8 mouse cellular contexts compared by ENCODE assay signal in the genomic region with DNA sequence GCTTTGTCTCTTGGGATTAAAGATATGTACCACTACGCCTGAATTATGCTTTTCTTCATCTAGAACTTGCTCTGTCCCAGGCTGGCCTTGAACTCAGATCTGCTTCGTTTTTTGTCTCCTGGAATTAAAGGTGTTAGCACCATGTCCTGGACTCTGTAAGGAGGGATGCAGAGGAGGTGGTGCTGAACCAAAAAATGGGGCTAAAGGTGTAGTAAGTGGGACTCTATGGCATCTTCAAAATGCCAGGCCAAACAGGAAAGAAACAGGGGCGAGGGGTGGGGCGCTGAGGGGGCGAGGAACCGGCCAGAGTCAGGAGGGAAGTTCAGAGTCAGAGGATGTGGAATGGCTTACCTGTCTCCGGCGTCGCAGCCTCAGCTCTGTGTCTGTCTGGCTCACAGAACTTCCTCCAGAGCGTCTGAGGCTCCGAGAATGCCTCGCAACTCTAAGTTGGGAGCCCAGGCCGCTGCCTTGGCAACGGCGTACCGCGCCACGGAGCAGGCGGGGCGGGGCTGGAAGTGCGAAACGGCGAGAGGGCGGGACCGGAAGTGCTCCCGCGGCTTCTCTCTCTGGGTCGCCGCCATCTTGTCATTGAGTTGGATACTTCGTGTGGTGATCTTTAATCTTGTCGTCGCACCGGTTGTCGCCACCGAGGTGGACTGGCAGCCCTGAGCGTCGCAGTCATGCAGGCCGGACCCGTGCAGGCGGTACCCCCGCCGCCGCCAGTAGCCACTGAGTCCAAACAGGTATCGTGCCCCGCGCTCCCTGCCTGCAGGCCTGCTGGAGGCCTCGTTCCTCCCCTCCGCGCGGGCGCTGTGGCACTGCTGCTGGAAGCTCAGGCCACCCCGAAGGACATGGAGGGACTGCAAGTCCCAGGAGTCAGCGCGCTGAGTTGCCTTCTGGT. TPM values are rescaled to one million over a fixed set of nuclear protein-coding genes. Genes with fewer than 3 reads are reported as not detected.
DNase-seq lines count a peak whose midpoint lies in the region; ATAC-seq and TF ChIP-seq lines count a peak whose summit lies in the region.

TSS of gene Ccdc157 (minus strand) at position 486 of the 901 bp plus-strand sequence.
TSS of gene Sf3a1 (plus strand) at position 543 of the 901 bp plus-strand sequence.

- peak within 1 kb of the TSS; percentile 68 for H3K4me2 ChIP-seq in lung, embryonic 16.5 days (ENCODE audit: low read depth, low read length)

- TF ChIP-seq POLR2A in MEL (IDR thresholded peaks at IDR 0.05; ENCODE audit: control insufficient read depth in 1 of 2, insufficient read depth in 1 of 2, low read depth in 1 of 2, low read length in 2 of 2, poor library complexity in 1 of 2) = peak; percentile 86 to 92
- TF ChIP-seq POLR2A in cerebellum, adult 2 months (IDR thresholded peaks at IDR 0.05; ENCODE audit: borderline replicate concordance, insufficient read depth, low read length) = peak; percentile 84; the same call in 1 of the 2 replicates

- H3K36me3 ChIP-seq in MEL (ENCODE audit: control insufficient read depth in 1 of 2, insufficient read depth in 2 of 2, low read length in 2 of 2) = peaks cover 31 to 40% of the 10 kb centered on the region in 2 experiments
- peaks cover 11% of the 10 kb centered on the region for H3K36me3 ChIP-seq in lung, embryonic 16.5 days (ENCODE audit: control insufficient read depth, insufficient read depth, low read length)

- TF ChIP-seq RAD21 in MEL (IDR thresholded peaks at IDR 0.05; ENCODE audit: low read depth, low read length) = no peak

- H3K4me3 ChIP-seq in MEL (ENCODE audit: control insufficient read depth in 1 of 2, insufficient read depth in 1 of 2, low read depth in 2 of 2, low read length in 2 of 2) = peak within 1 kb of the TSS; percentile 84 to 96
- peak within 1 kb of the TSS; percentile 71 for H3K4me3 ChIP-seq in cerebellum, adult 2 months (replicated peaks; ENCODE audit: insufficient read depth, low read depth, low read length)
- peak within 1 kb of the TSS; percentile 84 for H3K4me3 ChIP-seq in lung, embryonic 16.5 days (ENCODE audit: low read length)

- H3K27me3 ChIP-seq in MEL (ENCODE audit: control insufficient read depth in 1 of 2, insufficient read depth in 2 of 2, low read length in 2 of 2) = no peaks in the 10 kb centered on the region
- no peaks in the 10 kb centered on the region for H3K27me3 ChIP-seq in cerebellum, adult 2 months (ENCODE audit: control insufficient read depth, insufficient read depth, low read length)
- H3K27me3 ChIP-seq in lung, embryonic 16.5 days (ENCODE audit: control insufficient read depth, insufficient read depth, low read depth, low read length) = no peaks in the 10 kb centered on the region

- 1% methylated on average over 54 of the region's 54 CpGs for WGBS in cerebellum, adult 2 months
- 2% methylated on average over 54 of the region's 54 CpGs for WGBS in lung, embryonic 16.5 days

- H3K9ac ChIP-seq in MEL (ENCODE audit: control insufficient read depth, low read depth, low read length, poor library complexity, severe bottlenecking) = peak within 1 kb of the TSS; percentile 93
- peak within 1 kb of the TSS; percentile 86 for H3K9ac ChIP-seq in lung, embryonic 16.5 days (ENCODE audit: low read length)

- peak; percentile 98 for DNase-seq in MEL (ENCODE audit: low read depth, low spot score)
- peak; percentile 92 to 94 for DNase-seq in cerebellum, adult 2 months
- DNase-seq in forelimb bud, embryonic 11.5 days (ENCODE audit: low read depth, low spot score) = peak; percentile 88
- peak; percentile 85 for DNase-seq in layer of hippocampus, adult 9-10 months (ENCODE audit: low spot score)
- DNase-seq in ovary, postnatal 10 days (ENCODE audit: low spot score) = peak; percentile 82
- DNase-seq in thymus, postnatal 10 days (ENCODE audit: low spot score in 2 of 2) = peak; percentile 89 to 92

- H3K9me3 ChIP-seq in MEL (replicated peaks; ENCODE audit: insufficient read depth, low read length) = no peaks in the 10 kb centered on the region
- no peaks in the 10 kb centered on the region for H3K9me3 ChIP-seq in lung, embryonic 16.5 days (ENCODE audit: control insufficient read depth, low read length)

- H3K4me1 ChIP-seq in MEL (ENCODE audit: control insufficient read depth in 1 of 2, insufficient read depth in 2 of 2, low read length in 2 of 2) = peaks cover 18 to 29% of the 10 kb centered on the region in 2 experiments
- H3K4me1 ChIP-seq in cerebellum, adult 2 months (ENCODE audit: control insufficient read depth, insufficient read depth, low read length) = peaks cover 7% of the 10 kb centered on the region; the same call in 1 of the 2 replicates
- H3K4me1 ChIP-seq in lung, embryonic 16.5 days (replicated peaks; ENCODE audit: control insufficient read depth, insufficient read depth, low read length) = peaks cover 17% of the 10 kb centered on the region

- peak in 1 of 2 experiments; percentile 4; a peak in 1 of 4 replicates for TF ChIP-seq EP300 in MEL (IDR thresholded peaks at IDR 0.05; ENCODE audit: low read depth in 1 of 2, low read length in 2 of 2)

- peak; percentile 93 to 98 for ATAC-seq in hematopoietic stem cell, adult 5-6 weeks (replicated peaks in 1 of 2; ENCODE audit: insufficient read depth in 1 of 2, low FRiP score in 2 of 2, low TSS enrichment in 1 of 2, low read depth in 1 of 2, poor library complexity in 2 of 2, severe bottlenecking in 2 of 2)
- ATAC-seq in lung, embryonic 16.5 days (ENCODE audit: low read depth) = peak; percentile 98

- TF ChIP-seq CTCF in MEL (IDR thresholded peaks at IDR 0.05 in 2 of 3, conservative IDR thresholded peaks at IDR 0.05 in 1 of 3; ENCODE audit: control insufficient read depth in 1 of 3, insufficient read depth in 1 of 3, low read depth in 2 of 3, low read length in 3 of 3, poor library complexity in 1 of 3, severe bottlenecking in 1 of 3) = no peak
- TF ChIP-seq CTCF in cerebellum, adult 2 months (IDR thresholded peaks at IDR 0.05; ENCODE audit: borderline replicate concordance, insufficient read depth, low read depth, low read length) = no peak

- peak within 1 kb of the TSS; percentile 76 for H3K27ac ChIP-seq in MEL (ENCODE audit: control insufficient read depth, low read depth, low read length)
- H3K27ac ChIP-seq in cerebellum, adult 2 months (ENCODE audit: insufficient read depth, low read length) = peak within 1 kb of the TSS; percentile 84
- H3K27ac ChIP-seq in lung, embryonic 16.5 days (ENCODE audit: low read length) = peak within 1 kb of the TSS; percentile 79

- H3K79me2 ChIP-seq in MEL (ENCODE audit: control insufficient read depth, insufficient read depth, low read length, poor library complexity) = peaks cover 43% of the 10 kb centered on the region

TF ChIP-seq in MEL, 35 proteins besides CTCF, POLR2A, EP300 and RAD21:
- TF ChIP-seq KAT2A (conservative IDR thresholded peaks at IDR 0.05; ENCODE audit: low read depth, low read length) = peak; percentile 47; the same call in 1 of the 2 replicates
- TF ChIP-seq TCF12 (IDR thresholded peaks at IDR 0.05; ENCODE audit: low read depth, low read length) = 0 out of 2 replicates have a peak, but pooled peaks have one; percentile 40
- peak; percentile 95 for TF ChIP-seq SIN3A (IDR thresholded peaks at IDR 0.05; ENCODE audit: low read length)
- peak; percentile 86 for TF ChIP-seq HCFC1 (IDR thresholded peaks at IDR 0.05; ENCODE audit: low read depth, low read length)
- TF ChIP-seq NRF1 (IDR thresholded peaks at IDR 0.05; ENCODE audit: insufficient read depth, low read depth, low read length, poor library complexity, severe bottlenecking) = peak; percentile 35; the same call in 1 of the 2 replicates
- peak; percentile 88 for TF ChIP-seq ELF1 (IDR thresholded peaks at IDR 0.05; ENCODE audit: low read depth, low read length)
- peak; percentile 87 for TF ChIP-seq MXI1 (IDR thresholded peaks at IDR 0.05; ENCODE audit: low read depth, low read length)
- 0 out of 2 replicates have a peak, but pooled peaks have one; percentile 3 for TF ChIP-seq ZC3H11A (IDR thresholded peaks at IDR 0.05; ENCODE audit: low read depth, low read length)
- TF ChIP-seq NELFE (IDR thresholded peaks at IDR 0.05; ENCODE audit: low read depth, low read length) = peak; percentile 97
- TF ChIP-seq USF1 (IDR thresholded peaks at IDR 0.05; ENCODE audit: low read depth, low read length) = no peak
- TF ChIP-seq ZMIZ1 (IDR thresholded peaks at IDR 0.05; ENCODE audit: low read depth, low read length) = peak; percentile 89
- TF ChIP-seq MAX (IDR thresholded peaks at IDR 0.05; ENCODE audit: low read length) = no peak; the same call in 1 of the 2 replicates
- no peak; the same call in 1 of the 2 replicates for TF ChIP-seq MYC (IDR thresholded peaks at IDR 0.05; ENCODE audit: low read depth, low read length)
- TF ChIP-seq SMC3 (IDR thresholded peaks at IDR 0.05; ENCODE audit: low read depth, low read length) = 0 out of 2 replicates have a peak, but pooled peaks have one; percentile 3
- peak; percentile 95 for TF ChIP-seq MAZ (IDR thresholded peaks at IDR 0.05; ENCODE audit: low read depth, low read length)
- TF ChIP-seq TBP (IDR thresholded peaks at IDR 0.05; ENCODE audit: low read depth, low read length) = peak; percentile 49; the same call in 1 of the 2 replicates
- peak; percentile 77; the same call in 1 of the 2 replicates for TF ChIP-seq POLR2AphosphoS2 (IDR thresholded peaks at IDR 0.05; ENCODE audit: low read length)
- TF ChIP-seq JUND (IDR thresholded peaks at IDR 0.05; ENCODE audit: low read depth, low read length) = no peak
- TF ChIP-seq E2F4 (IDR thresholded peaks at IDR 0.05; ENCODE audit: borderline replicate concordance, low read depth, low read length) = no peak

RNA-seq across cellular contexts. Expression of gene Ccdc157, which starts in this region (rescaled TPM):
- 1.8 and 2.0 TPM in 2 replicates for total RNA-seq in MEL (2012; rRNA removed)
- 1 to 10 TPM in 1 of 2 experiments, not detected in 1; 2.9 TPM for polyA plus RNA-seq in MEL (2012; ENCODE audit: insufficient read depth in 1 of 2, insufficient read length in 2 of 2, low read depth in 1 of 2, low replicate concordance in 2 of 2, missing spikeins in 1 of 2)
- polyA plus RNA-seq in cerebellum, adult 2 months (2012; rRNA removed) = 15.6 and 15.8 TPM in 2 replicates
- total RNA-seq in hematopoietic stem cell, adult 5-6 weeks (2017) = 1.6 and 2.8 TPM in 2 replicates
- polyA plus RNA-seq in lung, embryonic 16.5 days (2015; fragmentation: Nextera tagmentation; extraction: Ambion mirVana) = 9.2 and 11.4 TPM in 2 replicates

RNA-seq across cellular contexts. Expression of gene Sf3a1, which starts in this region (rescaled TPM):
- 64.9 and 77.0 TPM in 2 replicates for total RNA-seq in MEL (2012; rRNA removed)
- polyA plus RNA-seq in MEL (2012; ENCODE audit: insufficient read depth in 1 of 2, insufficient read length in 2 of 2, low read depth in 1 of 2, low replicate concordance in 2 of 2, missing spikeins in 1 of 2) = 100 to 1,000 TPM in 1 of 2 experiments, 10 to 100 TPM in 1; 32.1 to 101 TPM
- 50.0 and 54.3 TPM in 2 replicates for polyA plus RNA-seq in cerebellum, adult 2 months (2012; rRNA removed)
- 34.0 and 48.0 TPM in 2 replicates for total RNA-seq in hematopoietic stem cell, adult 5-6 weeks (2017)
- 42.1 and 48.9 TPM in 2 replicates for polyA plus RNA-seq in lung, embryonic 16.5 days (2015; fragmentation: Nextera tagmentation; extraction: Ambion mirVana)

Comparison
In these comparisons a context has a peak if more than half of its experiments do, and no peak if none do; other contexts are left out.
1. Peak in every context shown above with its lines: DNase-seq, ATAC-seq, H3K4me3 ChIP-seq and H3K27ac ChIP-seq.